Mouse (Mus musculus): Measurements from ENCODE around the gene Ifit3b.

DNA sequence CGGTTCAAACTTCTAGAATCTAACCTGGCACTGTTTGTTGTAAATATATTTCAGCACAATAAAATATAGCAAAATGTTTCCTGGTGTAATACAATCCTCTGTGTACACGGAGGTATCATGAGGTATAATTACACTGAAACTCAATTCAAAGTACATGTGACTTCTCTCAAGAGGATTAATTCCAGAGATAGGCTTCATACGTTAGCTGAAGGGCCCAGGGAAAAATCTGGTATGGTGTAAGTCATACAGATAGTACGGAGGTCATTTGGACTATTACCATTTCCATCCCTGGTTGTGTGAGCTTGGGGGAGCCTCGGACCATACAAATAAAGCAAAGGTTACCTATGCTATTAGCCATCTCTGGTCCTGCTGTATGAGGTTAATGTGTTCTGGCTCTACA, 34.8 kb downstream of the Ifit3b start:
- TF ChIP-seq CTCF (conservative IDR thresholded peaks at IDR 0.05; ENCODE audit: low read length) (no peak), POU5F1 (IDR thresholded peaks at IDR 0.05; ENCODE audit: borderline replicate concordance, low read length) (no peak), NANOG (IDR thresholded peaks at IDR 0.05; ENCODE audit: borderline replicate concordance, low read length) (no peak)
